Mouse (Mus musculus) layer of hippocampus, adult 9-10 months (tissue): ENCODE data around the gene Nav2.

Source experiments
- DNase-seq: peaks from one replicate; pipeline ENCODE4 v3.0.0; 2022; ENCODE audit warnings: low spot score

The Nav2 gene

GRCm38 (mm10) chr7:48908521-48909341 lies at the start of gene Nav2:
Gene Nav2, plus strand, starts transcription at chr7:48908716.
- no peak for DNase-seq

DNA sequence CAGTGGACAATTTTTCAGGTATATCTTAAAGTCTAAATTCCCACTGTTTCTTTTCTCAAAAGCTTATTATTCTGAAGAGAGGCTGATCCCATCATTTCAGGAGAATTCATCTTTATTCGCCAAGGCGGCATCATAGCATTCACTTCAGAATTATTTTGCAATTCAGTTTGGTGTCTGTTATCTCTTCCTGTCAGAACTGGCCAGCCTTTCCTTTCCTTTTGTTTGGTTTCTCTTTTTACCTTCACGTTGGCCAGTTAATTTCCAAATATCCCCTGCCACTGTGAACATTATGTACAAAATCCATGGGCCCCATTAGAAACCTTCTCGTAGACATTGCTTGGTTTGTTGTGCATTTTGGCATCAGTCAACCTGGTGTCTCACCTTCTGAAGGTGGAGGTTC lies 49.2 kb upstream of the Nav2 start:
- no peak for DNase-seq

GRCm38 (mm10) chr7:48860948-48861347 lies 47.6 kb upstream of the Nav2 start:
- no peak for DNase-seq

DNA sequence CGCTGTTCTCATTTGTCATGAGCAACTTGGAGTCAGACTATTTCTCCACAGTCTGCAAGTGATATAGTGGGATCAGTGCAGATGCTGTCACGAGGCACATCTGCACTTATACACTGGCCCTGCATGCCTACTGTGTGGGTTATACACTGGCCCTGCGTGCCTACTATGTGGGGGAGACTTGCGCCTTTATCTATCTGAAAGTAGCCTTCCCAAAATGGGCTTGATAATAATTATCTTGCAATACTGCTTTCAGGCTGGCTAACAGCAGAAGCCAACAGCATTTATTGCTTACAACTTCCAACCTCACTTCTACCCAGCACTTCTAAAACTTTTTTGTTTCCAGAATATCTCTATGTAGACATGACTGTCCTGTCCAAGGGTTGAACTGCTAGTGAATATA lies 46.7 kb upstream of the Nav2 start:
- no peak for DNase-seq

- DNase-seq: no peak
Measured at GRCm38 (mm10) chr7:48864199-48864598, 44.3 kb upstream of the Nav2 start.

- DNase-seq: no peak
Measured at GRCm38 (mm10) chr7:48864671-48865458, 43.7 kb upstream of the Nav2 start.

DNA sequence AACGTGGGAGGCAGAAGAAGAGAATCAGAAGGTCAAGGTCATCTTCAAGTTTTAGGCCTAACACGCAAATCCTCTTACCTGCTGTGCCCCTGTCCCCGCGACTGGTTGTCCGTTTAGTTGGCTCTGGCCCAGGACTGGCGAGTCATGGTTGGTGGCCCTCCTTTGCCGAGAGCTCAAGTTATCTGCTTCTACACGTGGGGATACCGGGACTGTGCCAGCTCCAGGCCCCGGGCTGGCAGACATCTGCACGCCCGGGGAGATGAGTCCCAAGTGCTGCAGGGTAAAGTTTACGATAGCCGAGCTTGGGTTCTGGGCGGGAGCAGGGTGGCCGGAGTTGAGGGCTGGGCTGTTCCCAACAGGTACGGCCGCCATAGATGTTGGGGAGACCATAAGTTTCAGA lies 40.9 kb upstream of the Nav2 start:
- no peak for DNase-seq

- no peak for DNase-seq
Measured at GRCm38 (mm10) chr7:48870144-48870543, 38.4 kb upstream of the Nav2 start.

GRCm38 (mm10) chr7:48870579-48871180 lies 37.8 kb upstream of the Nav2 start:
- DNase-seq: no peak

GRCm38 (mm10) chr7:48871292-48871691 lies 37.2 kb upstream of the Nav2 start:
- DNase-seq: no peak

DNA sequence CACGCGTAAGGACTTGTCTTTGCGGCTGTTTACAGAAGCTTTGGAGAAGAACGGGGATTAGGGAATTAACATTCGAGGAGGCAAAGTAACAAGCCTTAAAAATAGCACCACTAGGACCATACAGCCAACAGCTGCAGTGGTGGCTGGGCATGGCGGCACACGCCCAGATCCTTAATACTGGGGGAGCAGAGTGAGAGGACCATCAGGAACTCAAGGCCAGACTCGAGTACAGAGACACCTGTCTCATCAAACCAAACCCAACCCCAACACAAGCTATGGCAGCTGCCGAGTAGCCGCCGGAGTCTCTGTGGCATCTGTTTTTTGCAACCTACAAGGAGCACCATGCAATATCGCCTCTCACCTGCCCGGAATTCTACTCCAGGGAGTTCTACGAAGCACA lies 33.4 kb upstream of the Nav2 start:
- no peak for DNase-seq

DNA sequence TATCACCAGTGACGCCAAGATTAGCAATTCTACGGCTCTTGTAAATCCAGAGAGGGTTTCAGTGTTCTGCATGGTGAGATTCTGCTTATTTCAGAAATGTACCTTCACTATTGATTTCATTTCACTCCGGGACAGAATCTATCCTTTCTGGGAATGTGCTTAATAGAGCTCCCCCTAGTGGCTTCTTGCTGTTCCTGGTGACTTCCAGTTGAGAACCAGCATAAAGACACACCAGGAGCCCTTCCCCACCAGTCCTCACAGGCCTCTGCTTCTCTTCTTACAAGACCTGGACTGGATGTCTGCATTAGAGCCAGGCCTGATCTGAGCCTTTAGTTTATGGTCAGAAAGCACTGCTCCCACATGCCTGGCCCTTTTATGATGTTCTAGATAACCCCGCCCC lies 32.0 kb upstream of the Nav2 start:
- peak; percentile 63 for DNase-seq

GRCm38 (mm10) chr7:48877786-48878390 lies 30.6 kb upstream of the Nav2 start:
- DNase-seq: no peak

DNA sequence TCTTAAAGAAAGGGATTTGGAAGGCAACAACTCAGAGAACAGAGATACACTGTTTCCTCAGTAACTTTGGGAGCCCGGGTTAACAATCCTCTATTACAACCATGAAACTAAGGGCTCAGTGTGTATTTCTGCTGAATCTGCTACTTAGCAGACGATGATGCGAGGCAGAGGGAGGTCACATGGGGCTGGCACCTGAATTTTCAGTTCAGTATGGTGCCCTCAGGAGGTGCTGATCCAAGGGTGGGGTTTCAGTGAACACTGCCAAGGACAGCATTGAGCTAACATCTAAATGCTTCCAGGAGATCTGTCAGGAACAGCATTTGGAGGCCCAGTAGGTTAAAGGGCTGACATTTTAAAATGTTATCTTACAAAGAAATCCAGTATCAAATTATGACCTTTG lies 28.9 kb upstream of the Nav2 start:
- no peak for DNase-seq

GRCm38 (mm10) chr7:48880591-48881481 lies 27.7 kb upstream of the Nav2 start:
- DNase-seq: peak; percentile 88

DNA sequence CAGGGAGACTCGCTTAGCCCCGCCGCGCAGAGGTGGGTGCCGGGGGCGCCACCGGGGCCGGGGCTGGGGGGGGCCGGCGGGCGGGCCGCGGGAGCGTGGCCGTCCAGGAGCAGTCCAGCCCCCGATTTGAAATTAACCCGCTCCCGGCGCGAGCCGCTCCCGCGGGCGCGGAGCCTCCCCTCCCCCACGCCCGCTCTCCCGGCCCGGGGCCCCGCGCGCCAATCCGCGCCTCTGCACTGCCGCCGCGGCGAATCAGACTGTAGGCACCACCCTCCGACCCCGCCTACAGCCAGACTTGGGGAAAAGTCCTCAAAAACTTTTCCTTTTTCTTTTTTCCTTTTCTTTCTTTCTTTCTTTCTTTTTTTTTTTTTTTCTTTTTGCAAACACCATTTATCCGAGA lies 27.0 kb upstream of the Nav2 start, which contains the start of gene E2f8:
E2f8 (minus strand) TSS at position 111 of the 400 bp plus-strand sequence.
- DNase-seq: no peak

DNA sequence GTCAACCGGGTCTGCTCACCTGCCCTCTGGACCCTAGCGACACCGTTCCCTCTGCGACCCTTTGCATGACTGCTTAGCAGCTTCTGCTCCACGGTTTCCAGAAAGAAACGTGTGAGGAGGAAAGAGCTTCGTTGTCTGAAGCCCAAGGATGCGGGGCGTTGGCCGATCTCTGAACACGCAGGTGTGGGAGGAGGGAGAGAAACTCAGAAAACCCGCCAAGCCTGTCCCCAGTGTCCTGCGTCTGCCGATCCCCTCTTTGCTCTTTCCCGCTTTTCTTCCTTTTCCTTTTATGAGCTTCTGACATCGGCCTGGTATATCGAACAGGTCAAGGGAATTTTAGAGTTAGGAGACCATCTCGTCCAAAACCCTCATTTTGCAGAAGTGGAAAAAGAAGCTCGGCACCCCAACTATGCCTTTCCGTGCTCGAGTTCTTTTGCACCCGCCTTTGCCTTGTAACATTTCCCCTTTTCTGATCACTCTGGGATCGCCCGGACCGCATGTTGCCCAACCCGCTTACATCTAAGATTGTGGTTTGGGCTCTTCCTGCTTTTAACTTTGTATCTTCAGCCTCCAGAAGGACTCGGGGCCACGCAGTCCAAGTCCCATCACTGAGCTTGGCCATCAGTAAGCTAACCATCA lies 26.4 kb upstream of the Nav2 start:
- DNase-seq: no peak

DNA sequence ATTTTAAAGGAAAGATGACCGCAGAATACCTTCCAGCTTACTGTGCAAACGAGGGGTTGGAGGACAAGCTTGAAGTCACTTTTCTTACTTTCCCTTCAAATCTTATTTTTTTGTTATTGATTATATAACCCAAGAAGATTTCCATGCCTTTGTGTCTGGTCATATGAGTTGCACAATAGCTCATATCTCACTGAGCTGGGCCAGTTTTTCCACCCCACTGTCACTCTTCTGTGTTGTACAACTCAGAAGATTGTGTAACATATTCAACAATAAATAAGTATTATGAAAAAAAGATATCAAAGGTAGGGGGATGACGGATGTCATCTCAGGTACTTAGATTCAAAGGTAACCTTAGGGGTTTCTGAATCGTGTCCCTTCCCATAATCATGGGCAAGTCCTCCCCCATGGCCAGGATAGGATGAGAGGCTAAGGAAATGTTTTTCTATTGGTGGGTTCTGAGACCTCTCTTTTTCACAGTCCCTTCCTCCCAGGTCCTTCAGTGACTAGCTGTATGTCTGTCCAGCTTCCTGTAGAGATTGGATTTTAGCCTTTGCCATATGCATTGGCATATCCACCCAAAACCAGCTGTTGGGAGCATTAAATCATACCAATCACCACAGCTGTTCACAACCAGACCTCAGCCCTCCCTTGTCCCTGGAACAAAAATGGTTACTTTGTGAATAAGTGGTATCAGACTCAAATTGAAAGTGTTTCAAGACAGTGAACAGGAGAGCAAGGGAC lies 24.8 kb upstream of the Nav2 start:
- no peak for DNase-seq

GRCm38 (mm10) chr7:48884266-48884611 lies 24.3 kb upstream of the Nav2 start:
- DNase-seq: no peak

GRCm38 (mm10) chr7:48887973-48888372 lies 20.5 kb upstream of the Nav2 start:
- DNase-seq: no peak
